In genomic region chr5:129607476-129607875, GRCm38 (mm10) we compare ENCODE assay signal across 30 mouse cellular contexts.
"Had no signal": no experiment of that assay in that cellular context is flagged by ENCODE, and none has a peak within 500 bp of the region (broad histone marks: within the 10 kb centered on the region; RNA-seq: fewer than 3 reads in every experiment).

No protein-coding gene starts in this region.

- DNase-seq: heart, adult 2 months; heart, postnatal 10 days; heart, postnatal 14 days; heart, postnatal 36 days; heart, postnatal 4 days; kidney, adult 11 months; kidney, postnatal 10 days; kidney, postnatal 25 days; kidney, postnatal 4 days; layer of hippocampus, adult 9-11 months; layer of hippocampus, postnatal 36 days had no signal

- H3K9me3 ChIP-seq: heart, embryonic 10.5 days; heart, embryonic 12.5 days; heart, embryonic 13.5 days; heart, embryonic 15.5 days; hindbrain, embryonic 10.5 days; hindbrain, embryonic 12.5 days; hindbrain, embryonic 13.5 days; hindbrain, embryonic 15.5 days; intestine, embryonic 15.5 days; kidney, embryonic 15.5 days had no signal

- H3K9ac ChIP-seq: heart, embryonic 12.5 days; heart, embryonic 13.5 days; heart, embryonic 15.5 days; hindbrain, embryonic 12.5 days; hindbrain, embryonic 13.5 days; hindbrain, embryonic 14.5 days; hindbrain, embryonic 15.5 days; intestine, embryonic 15.5 days; kidney, embryonic 15.5 days had no signal

- H3K27ac ChIP-seq: heart, adult 2 months; heart, embryonic 10.5 days; heart, embryonic 13.5 days; heart, embryonic 15.5 days; hindbrain, embryonic 10.5 days; hindbrain, embryonic 12.5 days; hindbrain, embryonic 13.5 days; hindbrain, embryonic 14.5 days; hindbrain, embryonic 15.5 days; hindbrain, postnatal 0 days; intestine, embryonic 15.5 days; kidney, embryonic 15.5 days; layer of hippocampus, adult 2 months; left cerebral cortex, adult 2 months had no signal

- H3K4me3 ChIP-seq: heart, adult 2 months; heart, embryonic 10.5 days; heart, embryonic 12.5 days; heart, embryonic 13.5 days; heart, embryonic 15.5 days; hindbrain, embryonic 10.5 days; hindbrain, embryonic 12.5 days; hindbrain, embryonic 13.5 days; hindbrain, embryonic 15.5 days; intestine, embryonic 15.5 days; kidney, embryonic 15.5 days; layer of hippocampus, adult 2 months; left cerebral cortex, adult 2 months had no signal

- H3K4me2 ChIP-seq: heart, embryonic 11.5 days; heart, embryonic 12.5 days; heart, embryonic 13.5 days; heart, embryonic 15.5 days; hindbrain, embryonic 12.5 days; hindbrain, embryonic 13.5 days; hindbrain, embryonic 14.5 days; hindbrain, embryonic 15.5 days; intestine, embryonic 15.5 days; kidney, embryonic 15.5 days had no signal

- H3K4me1 ChIP-seq: heart, embryonic 10.5 days; heart, embryonic 12.5 days; heart, embryonic 13.5 days; heart, embryonic 15.5 days; hindbrain, embryonic 10.5 days; hindbrain, embryonic 12.5 days; hindbrain, embryonic 13.5 days; hindbrain, embryonic 15.5 days; intestine, embryonic 15.5 days; kidney, embryonic 15.5 days had no signal

- ATAC-seq: hindbrain, embryonic 16.5 days; hindbrain, postnatal 0 days; inflammation-experienced regulatory T-cells, adult 6 months; intestine, embryonic 15.5 days; intestine, embryonic 16.5 days; intestine, postnatal 0 days had no signal

- H3K36me3 ChIP-seq: heart, embryonic 10.5 days; heart, embryonic 12.5 days; heart, embryonic 13.5 days; heart, embryonic 15.5 days; hindbrain, embryonic 15.5 days; intestine, embryonic 15.5 days; kidney, embryonic 15.5 days had no signal

- H3K27me3 ChIP-seq: heart, embryonic 12.5 days; heart, embryonic 15.5 days; hindbrain, embryonic 12.5 days; hindbrain, embryonic 13.5 days; hindbrain, embryonic 15.5 days; intestine, embryonic 15.5 days; kidney, embryonic 15.5 days had no signal
